Mouse (Mus musculus) telencephalon, adult 2 months (tissue): ENCODE results near the gene Susd6.

Experiments
- DNase-seq: peaks from one replicate; pipeline ENCODE4 v3.0.0-alpha.2; 2011; ENCODE audit warnings: low read depth, low spot score

The Susd6 gene

GRCm38 (mm10) chr12:80789849-80790694 is at the start of gene Susd6:
Susd6 (plus strand) TSS chr12:80790510.
- peak; percentile 95 for DNase-seq

GRCm38 (mm10) chr12:80744614-80745013 is 45.7 kb upstream of the Susd6 start:
- no peak for DNase-seq

- DNase-seq: no peak
Observed at GRCm38 (mm10) chr12:80746031-80746813, 44.1 kb upstream of the Susd6 start.

GRCm38 (mm10) chr12:80751556-80751955 is 38.8 kb upstream of the Susd6 start:
- peak; percentile 38 for DNase-seq

- no peak for DNase-seq
Observed at GRCm38 (mm10) chr12:80757751-80758558, 32.4 kb upstream of the Susd6 start.

- no peak for DNase-seq
Observed at GRCm38 (mm10) chr12:80758559-80759386, 31.5 kb upstream of the Susd6 start.

GRCm38 (mm10) chr12:80759387-80759712 is 31.0 kb upstream of the Susd6 start:
- DNase-seq: no peak

- DNase-seq: peak; percentile 27
Observed at GRCm38 (mm10) chr12:80759713-80760395, 30.5 kb upstream of the Susd6 start.

- DNase-seq: peak; percentile 94
Observed at GRCm38 (mm10) chr12:80760396-80760801, 29.9 kb upstream of the Susd6 start, which contains the start of gene Ccdc177. Ccdc177 (minus strand) TSS chr12:80760687.

- no peak for DNase-seq
Observed at GRCm38 (mm10) chr12:80762982-80763381, 27.3 kb upstream of the Susd6 start.

- no peak for DNase-seq
Observed at GRCm38 (mm10) chr12:80764116-80764515, 26.2 kb upstream of the Susd6 start.

- no peak for DNase-seq
Observed at GRCm38 (mm10) chr12:80769697-80770096, 20.6 kb upstream of the Susd6 start.

- DNase-seq: no peak
Observed at GRCm38 (mm10) chr12:80774786-80775185, 15.5 kb upstream of the Susd6 start.

- no peak for DNase-seq
Observed at GRCm38 (mm10) chr12:80776046-80776634, 14.2 kb upstream of the Susd6 start.

- DNase-seq: no peak
Observed at GRCm38 (mm10) chr12:80778188-80778936, 11.9 kb upstream of the Susd6 start.

GRCm38 (mm10) chr12:80779760-80780159 is 10.6 kb upstream of the Susd6 start:
- no peak for DNase-seq

GRCm38 (mm10) chr12:80782190-80782589 is 8.1 kb upstream of the Susd6 start:
- no peak for DNase-seq

- no peak for DNase-seq
Observed at GRCm38 (mm10) chr12:80782892-80783291, 7.4 kb upstream of the Susd6 start.

GRCm38 (mm10) chr12:80783889-80784288 is 6.4 kb upstream of the Susd6 start:
- DNase-seq: no peak
